Mouse (Mus musculus) cerebellum, adult 2 months (tissue): ENCODE results near the gene Akr1b8. TPM values are rescaled to one million over a fixed set of nuclear protein-coding genes. Genes with fewer than 3 reads are reported as not detected.
A peak's percentile ranks its signal among the peaks of the same experiment; 100 is the strongest.

ENCODE experiments used
- DNase-seq, 2 experiments: peaks; one replicate each; pipeline ENCODE4 v3.0.0; 2021
- H3K27ac ChIP-seq: fragments of 200-500 bp; 2 replicates; pipeline ENCODE4 v1.5.1; 2012; ENCODE audit warnings: low read length, control low read depth, inconsistent platforms; ENCODE audit not compliant: insufficient read depth
- H3K27me3 ChIP-seq: fragments of 200-500 bp; 2 replicates; pipeline ENCODE4 v1.6.1; 2012; ENCODE audit warnings: inconsistent platforms, mild to moderate bottlenecking, low read length, moderate library complexity; ENCODE audit not compliant: control insufficient read depth, insufficient read depth
- H3K4me1 ChIP-seq: fragments of 200-500 bp; 2 replicates; pipeline ENCODE4 v1.6.1; 2011; ENCODE audit warnings: low read length; ENCODE audit not compliant: control insufficient read depth, insufficient read depth
- H3K4me3 ChIP-seq: fragments of 200-500 bp; replicated peaks from 2 replicates; pipeline ENCODE3; 2011; ENCODE audit warnings: mild to moderate bottlenecking, low read depth, low read length, control low read depth; ENCODE audit not compliant: insufficient read depth
- CTCF ChIP-seq: fragments of 200-500 bp; IDR thresholded peaks from 2 replicates; pipeline ENCODE4 v1.5.1; 2011; ENCODE audit warnings: low read depth, mild to moderate bottlenecking, control low read depth, low read length, moderate library complexity, borderline replicate concordance; ENCODE audit not compliant: insufficient read depth
- POLR2A ChIP-seq: fragments of 200-500 bp; IDR thresholded peaks from 2 replicates; pipeline ENCODE4 v1.6.1; 2011; ENCODE audit warnings: low read length, control low read depth, borderline replicate concordance; ENCODE audit not compliant: insufficient read depth
- WGBS: fragments of 180-500 bp; shearing (Covaris S2); methylation state at CpG from one replicate; pipeline ENCODE4 v1.1.7; 2018; 5-methylcytosine and 5-hydroxymethylcytosine counted together
- polyA plus RNA-seq: library from polyadenylated mRNA; depleted of rRNA; stranded (reverse); fragments of >200 nt; gene quantifications from 2 replicates; pipeline ENCODE4 v1.2.3, GENCODE M21; 2012; rRNA removed

Akr1b8 gene
- 1.6 TPM in 2 replicates for polyA plus RNA-seq

DNA sequence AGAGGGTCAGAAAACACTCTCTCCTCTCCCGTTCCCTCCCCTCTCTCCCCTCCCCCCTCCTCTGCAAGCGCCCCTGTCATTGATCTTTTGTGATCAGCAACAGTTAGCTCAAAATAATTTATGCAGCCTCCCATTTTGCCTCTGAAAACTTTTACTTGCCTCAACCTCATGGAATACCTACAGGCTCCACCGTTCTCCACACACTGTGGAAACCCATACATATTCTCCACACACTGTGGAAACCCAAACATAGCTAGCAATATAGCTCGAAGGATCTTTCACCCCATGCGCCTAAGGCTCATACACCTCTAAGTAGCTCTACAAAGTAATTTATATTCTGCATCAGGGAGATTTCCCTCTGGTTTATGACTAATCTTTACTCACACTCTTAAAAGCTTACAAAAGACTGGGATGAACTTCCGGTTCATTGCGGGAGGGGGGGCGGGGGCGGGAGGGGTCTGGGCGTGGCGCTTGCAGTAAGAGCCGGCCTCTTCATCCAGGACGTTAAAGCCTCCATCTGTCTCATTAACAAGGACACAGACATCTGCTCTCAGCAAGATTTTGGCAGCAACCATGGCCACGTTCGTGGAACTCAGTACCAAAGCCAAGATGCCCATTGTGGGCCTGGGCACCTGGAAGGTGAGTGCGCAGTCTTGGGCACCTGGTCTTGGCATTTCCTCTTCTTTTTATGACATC is at the start of gene Akr1b8:
Akr1b8 (plus strand) TSS at position 462 of the 696 bp plus-strand sequence.
- peaks cover 4% of the 10 kb centered on the region for H3K4me1 ChIP-seq
- H3K4me3 ChIP-seq: no peak within 1 kb of the TSS
- TF ChIP-seq POLR2A (no peak), CTCF (no peak)
- no peak within 1 kb of the TSS for H3K27ac ChIP-seq
- peak; percentile 75 to 88 for DNase-seq
- WGBS: 8% methylated on average over 16 of the region's 16 CpGs
- H3K27me3 ChIP-seq: no peaks in the 10 kb centered on the region; the same call in 1 of the 2 replicates

- no peak for DNase-seq
- no peak overlapping the region for H3K27ac ChIP-seq
- 46% methylated on average over 10 of the region's 10 CpGs for WGBS
These were observed 49.2 kb upstream of the Akr1b8 start for GRCm38 (mm10) chr6:34304675-34305241.

DNA sequence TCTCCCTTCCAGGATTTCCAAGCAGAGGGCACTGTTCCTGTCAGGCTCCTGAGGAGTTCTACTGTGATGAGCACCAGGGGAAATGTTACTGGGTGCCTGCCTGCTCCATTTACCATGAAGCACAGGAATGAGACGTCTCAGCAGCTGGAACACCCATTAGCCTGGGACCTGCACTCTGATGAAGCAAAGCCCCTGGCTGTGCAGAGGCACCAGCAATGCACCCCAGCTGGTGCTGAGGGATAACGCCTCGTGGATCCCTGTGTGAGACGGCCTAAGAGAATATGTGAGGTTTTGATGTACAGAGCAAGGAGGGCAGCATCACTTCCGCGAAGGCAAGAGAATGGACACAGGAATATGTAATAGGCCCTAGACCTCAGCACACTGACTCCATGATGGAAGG is 47.1 kb upstream of the Akr1b8 start:
- TF ChIP-seq CTCF (no peak), POLR2A (no peak)
- H3K27me3 ChIP-seq: no peaks in the 10 kb centered on the region
- no peak overlapping the region for H3K27ac ChIP-seq
- no peaks in the 10 kb centered on the region for H3K4me1 ChIP-seq
- DNase-seq: no peak
- WGBS: 87% methylated on average over 6 of the region's 6 CpGs
- no peak overlapping the region for H3K4me3 ChIP-seq

More at GRCm38 (mm10) chr6:34304675-34305241, 49.2 kb upstream of the Akr1b8 start:
- no peak for TF ChIP-seq POLR2A
- TF ChIP-seq CTCF: no peak
- Histone ChIP-seq H3K27me3 (no peaks in the 10 kb centered on the region), H3K4me3 (no peak overlapping the region), H3K4me1 (no peaks in the 10 kb centered on the region)

DNA sequence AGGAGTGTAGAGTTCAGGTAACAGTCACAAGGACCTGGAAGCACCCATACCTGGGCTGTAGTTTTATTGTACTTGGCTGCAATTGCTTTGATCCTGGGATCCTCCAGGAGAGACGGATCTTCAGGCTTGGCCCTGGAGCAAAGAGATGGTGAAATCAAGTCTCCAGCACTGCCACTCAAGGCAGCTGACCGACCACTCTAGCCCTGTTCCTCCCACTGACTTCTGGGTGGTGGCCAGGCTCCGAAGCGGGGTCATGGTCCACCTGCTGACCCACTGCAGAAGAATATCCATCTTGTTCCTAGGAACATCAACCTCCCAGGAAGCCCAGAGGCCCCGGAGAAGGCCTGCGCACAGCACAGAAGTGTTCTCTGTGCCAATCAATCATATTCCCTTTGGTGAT is 44.4 kb upstream of the Akr1b8 start:
- no peak overlapping the region for H3K4me3 ChIP-seq
- WGBS: 81% methylated on average over 6 of the region's 6 CpGs
- H3K27ac ChIP-seq: no peak overlapping the region
- DNase-seq: no peak
- no peaks in the 10 kb centered on the region for H3K27me3 ChIP-seq
- TF ChIP-seq POLR2A (no peak), CTCF (no peak)
- no peaks in the 10 kb centered on the region for H3K4me1 ChIP-seq

GRCm38 (mm10) chr6:34310023-34310595 is 43.8 kb upstream of the Akr1b8 start:
- H3K27me3 ChIP-seq: no peaks in the 10 kb centered on the region
- no peak overlapping the region for H3K27ac ChIP-seq
- H3K4me3 ChIP-seq: no peak overlapping the region
- no peak for DNase-seq
- H3K4me1 ChIP-seq: no peaks in the 10 kb centered on the region
- TF ChIP-seq CTCF: no peak
- TF ChIP-seq POLR2A: no peak
- WGBS: 92% methylated on average over 11 of the region's 11 CpGs

DNA sequence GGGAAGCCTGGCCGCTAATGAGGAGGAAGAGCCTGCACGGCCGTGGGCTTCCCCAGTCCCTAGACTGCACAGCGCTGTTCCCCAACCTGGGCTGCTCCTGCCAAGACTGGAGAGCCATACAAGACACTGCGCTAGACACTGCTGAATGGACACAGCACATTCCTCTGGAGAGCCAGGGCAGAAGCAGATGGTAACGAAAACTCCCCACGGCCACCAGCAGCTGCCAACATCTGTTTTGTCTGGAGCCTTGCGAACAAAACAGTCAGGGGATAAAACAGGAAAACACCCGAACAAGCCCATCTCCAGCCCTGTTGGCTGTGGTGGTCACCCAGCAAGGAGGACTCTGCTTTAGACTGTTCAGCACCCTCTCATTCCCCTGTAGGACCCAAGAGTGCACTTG is 40.5 kb upstream of the Akr1b8 start:
- no peaks in the 10 kb centered on the region for H3K27me3 ChIP-seq
- no peak overlapping the region for H3K4me3 ChIP-seq
- H3K27ac ChIP-seq: no peak overlapping the region
- peaks cover 3% of the 10 kb centered on the region; the same call in 1 of the 2 replicates for H3K4me1 ChIP-seq
- 81% methylated on average over 9 of the region's 9 CpGs for WGBS
- TF ChIP-seq CTCF: no peak
- TF ChIP-seq POLR2A: no peak
- DNase-seq: no peak

GRCm38 (mm10) chr6:34313921-34314320 is 40.0 kb upstream of the Akr1b8 start:
- Histone ChIP-seq H3K27ac (no peak overlapping the region), H3K4me1 (peaks cover 3% of the 10 kb centered on the region; the same call in 1 of the 2 replicates), H3K27me3 (no peaks in the 10 kb centered on the region), H3K4me3 (no peak overlapping the region)
- no peak for TF ChIP-seq CTCF
- no peak for TF ChIP-seq POLR2A
- DNase-seq: no peak
- 66% methylated on average over 2 of the region's 2 CpGs for WGBS
